Mouse (Mus musculus) layer of hippocampus, adult 9-11 months (tissue): ENCODE results near the gene Upp2.

Experiments used
- DNase-seq: peaks from one replicate; pipeline ENCODE4 v3.0.0; 2022

The Upp2 gene

DNA sequence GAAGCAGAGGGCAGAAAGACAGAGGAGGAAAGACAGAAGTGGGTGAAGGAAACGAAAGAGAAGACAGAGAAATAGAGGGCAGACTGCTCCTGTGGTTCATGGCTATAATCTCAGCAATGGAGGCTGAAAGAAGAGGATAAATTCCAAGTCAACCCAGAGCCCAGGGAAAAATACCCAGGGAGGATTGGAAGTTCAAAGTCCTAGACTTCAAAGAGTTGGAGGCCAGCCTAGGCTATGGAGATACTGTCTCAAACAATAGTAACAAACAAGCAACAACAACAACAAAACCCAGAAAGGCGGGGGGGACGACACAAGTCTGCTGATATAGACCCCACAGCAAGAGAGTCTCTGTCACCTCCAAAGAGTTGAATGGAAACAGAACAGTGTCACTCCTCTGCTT, 14.8 kb upstream of the Upp2 start:
- DNase-seq, result no peak

DNA sequence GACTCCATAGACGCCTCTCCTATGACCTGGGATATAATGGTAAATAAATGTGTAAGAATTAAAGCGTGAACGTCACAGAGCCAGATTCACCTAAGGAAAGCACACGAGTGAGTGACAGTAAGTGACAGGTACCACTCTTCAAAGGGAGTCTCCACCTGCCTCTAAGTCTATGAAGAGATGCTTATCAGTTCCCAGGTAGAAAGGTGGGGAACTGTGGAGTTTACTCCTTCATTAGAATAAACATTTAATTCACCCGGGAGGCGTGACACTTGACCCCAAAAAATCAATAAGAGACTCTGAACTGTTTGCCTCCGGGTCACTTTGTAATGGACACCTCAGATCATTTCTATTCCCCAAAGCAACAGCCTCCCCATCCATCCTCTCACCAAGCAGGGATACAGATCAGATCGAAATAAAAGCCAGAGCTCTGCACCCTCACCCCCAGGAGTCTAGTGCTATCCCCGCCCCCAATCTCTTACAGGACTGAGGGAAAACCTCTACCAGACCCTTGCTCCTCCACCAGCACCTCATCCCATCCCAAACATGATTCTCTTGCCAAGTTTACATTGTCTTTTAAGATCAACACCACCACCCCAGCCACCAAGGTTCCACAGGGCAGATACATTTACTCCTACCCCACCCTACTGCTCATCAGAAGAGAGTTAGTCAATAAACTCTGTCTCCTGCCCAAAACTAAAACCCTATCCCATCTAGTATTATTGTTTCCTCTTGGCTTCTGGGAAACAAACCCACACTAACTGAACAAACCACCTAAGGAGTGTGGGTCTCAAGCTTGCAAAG, 9.9 kb upstream of the Upp2 start:
- no peak for DNase-seq

DNA sequence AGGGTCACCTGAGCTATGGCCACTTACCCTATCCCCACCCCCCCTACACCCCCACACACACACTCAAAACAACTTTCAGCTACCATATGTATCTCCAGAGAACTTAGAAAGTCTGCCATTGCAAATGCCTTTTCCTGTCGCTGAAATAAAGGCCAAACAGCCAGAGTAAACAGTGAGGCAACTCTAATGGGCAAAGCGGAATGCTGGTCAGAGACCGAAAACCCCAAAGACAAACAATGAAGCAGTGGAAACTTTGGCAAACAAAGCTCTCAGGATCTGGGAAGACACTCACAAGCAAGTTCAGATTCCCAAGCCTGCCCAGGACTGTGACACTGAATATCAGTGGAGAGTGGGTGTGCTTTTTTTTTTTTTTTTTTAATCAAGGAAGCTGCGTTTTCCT, 5.0 kb upstream of the Upp2 start:
- DNase-seq, result no peak

DNA sequence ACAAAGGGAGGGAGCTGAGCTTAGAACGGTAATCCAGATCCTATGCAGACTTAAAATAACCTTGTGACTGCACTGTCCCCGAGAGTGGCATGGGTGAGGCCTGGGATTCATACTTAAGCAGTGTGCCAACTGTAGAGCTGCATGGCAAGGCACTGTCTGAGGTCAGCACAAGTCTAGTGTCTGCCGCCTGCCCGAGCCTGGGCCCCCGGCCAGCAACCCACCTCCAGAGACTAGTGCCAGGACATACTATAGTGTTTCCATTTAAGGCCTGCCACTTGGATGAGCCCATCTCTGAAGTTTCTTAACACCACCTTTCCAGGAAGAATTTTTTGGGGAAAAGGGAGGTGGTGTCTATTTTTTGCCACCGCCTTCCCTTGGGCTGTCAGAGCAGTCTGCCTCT, 1.8 kb upstream of the Upp2 start:
- DNase-seq, result peak; percentile 29

DNA sequence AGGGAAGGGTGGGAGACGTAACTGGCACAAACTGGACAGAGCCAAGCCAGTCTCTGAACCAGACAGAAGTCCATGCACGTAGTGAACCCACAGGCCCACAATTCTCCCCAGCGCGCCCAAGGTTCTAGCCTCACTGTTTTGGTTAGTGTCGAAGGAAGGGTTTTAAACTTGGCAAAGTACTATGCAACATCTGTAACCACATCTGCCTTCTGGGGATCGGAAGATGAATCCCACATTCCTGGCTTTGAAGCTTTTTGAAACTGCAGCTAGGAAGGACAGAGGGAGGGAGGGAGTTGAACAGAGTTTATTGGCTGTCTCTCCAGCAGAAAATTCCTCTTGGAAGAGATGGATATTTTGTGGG, 1.1 kb upstream of the Upp2 start:
- no peak for DNase-seq

DNA sequence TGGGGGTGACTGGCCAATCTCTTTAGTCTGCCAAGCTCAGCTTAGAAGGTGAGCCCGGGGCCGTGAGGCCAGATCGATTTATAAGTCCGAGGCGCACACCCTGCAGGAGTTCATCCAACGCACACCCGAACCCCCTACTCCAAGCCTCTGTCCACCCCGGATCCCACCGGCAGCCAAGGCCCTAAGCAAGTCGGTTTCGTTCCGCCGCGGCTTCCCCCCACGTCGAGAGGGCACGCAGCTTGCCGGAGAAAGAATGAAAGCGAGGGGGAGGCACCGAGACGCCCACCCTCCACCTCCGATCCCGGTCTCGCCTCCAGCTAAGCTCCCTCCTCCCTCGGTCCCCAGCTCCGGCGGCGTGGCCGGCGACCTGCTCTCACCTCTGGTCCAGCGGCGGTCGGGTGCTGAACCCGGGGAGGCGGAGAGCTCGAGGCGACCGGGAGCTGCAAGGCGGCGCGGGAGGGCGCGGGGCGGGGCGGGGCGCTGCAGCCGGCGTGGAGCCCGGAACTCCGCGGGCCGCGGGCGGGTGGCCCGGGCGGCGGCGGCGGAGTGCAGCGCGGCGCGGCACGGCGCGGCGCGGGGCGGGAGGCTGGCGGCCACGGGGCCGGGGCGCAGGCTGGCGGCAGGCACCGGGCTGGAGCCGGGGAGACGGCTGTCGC, 560 bp upstream of the Upp2 start:
- peak; percentile 42 for DNase-seq

DNA sequence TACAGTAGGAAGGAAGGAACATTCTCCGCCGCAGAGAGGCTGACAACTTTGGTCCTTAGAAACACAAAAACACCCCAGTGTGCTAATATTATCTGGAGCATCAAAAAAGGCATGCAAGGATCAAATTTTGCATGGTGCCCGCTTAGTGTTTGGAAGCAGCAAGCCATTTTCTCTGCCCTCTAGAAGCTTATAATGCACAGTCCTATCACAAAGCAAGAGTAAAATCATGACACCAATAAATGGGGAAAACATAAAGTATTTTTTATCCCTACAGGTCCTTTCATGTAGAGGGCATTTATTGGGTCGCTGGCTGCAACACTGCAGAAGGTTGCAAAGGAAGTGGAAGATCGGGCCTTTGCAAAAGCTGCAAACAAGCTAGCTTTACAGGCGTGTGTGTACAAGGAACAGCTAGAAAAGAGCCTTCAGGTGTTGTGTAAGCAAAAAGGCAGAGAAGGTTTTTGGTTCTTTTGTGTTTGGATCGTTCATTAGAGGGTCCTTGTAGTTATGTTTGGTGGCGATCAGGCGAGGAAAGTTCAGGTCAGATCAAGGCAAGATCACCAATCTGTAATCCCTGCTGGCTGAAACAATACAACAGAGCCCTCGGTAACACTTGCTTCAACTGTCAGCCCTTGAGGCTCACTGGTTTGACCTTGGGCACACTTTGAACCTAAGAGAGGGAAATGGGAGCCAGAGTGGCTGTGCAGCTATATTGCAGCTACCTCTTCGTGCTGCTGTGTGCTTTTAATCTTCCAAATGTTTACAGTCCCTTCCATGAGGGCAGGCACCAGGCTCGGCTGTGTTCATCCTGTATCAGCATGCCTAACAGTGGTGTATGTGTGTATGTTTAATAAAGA, 995 bp downstream of the Upp2 start:
- no peak for DNase-seq

DNA sequence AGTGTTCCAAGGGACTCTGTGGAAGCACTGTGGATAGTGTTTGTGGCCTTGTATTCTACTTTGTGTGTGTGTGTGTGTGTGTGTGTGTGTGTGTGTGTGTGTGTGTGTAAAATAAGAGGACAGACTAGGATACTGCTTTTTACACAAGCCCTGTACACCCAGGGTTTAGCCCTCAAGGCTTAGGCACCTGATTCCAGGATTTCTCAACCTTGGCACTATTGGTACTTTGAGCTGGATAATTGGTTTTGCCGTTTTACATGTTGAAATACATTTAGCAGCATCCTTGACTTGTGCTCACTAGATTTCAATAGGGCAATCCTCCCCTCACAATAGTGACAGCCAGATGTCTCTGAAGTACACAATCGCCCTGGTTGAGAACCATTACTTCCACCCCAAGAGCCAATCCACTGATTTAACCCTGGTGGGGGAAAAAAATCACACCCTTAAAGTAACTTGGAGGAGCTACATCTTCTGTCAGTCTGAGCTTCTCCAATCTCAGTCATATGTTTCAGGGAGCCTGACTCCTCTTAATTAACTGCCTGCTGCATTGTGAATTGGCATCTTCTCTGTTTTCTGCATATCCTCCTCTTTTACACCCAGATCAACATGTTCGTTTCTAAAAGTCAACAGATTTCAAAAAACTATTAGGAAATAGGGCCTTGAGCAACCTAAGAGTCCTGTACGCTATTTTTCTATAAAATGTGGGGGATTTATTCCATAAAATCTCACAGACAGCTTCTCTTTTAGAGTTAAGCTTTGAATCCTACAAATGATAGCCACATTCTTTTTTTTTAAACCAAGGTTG, 1.9 kb downstream of the Upp2 start:
- DNase-seq, result no peak

DNA sequence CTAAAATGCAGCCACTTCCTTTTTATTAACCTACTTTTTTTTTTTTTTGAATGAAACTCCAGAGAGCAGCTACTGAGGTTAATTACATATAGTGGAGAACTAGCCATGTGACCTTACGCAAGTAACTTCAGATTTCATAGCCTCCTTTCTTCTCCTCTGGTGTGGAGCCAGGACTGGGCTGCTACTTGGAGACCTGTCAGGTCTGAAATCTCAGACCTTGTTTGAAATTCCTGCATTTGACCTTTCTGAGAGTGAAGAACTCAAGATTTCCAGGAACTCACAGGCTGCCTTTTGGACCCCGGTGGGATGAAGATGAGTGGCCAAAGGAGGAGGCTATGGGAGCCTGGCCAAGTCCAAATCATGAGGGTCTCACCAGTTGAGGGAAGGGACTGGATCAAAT, 7.1 kb downstream of the Upp2 start:
- no peak for DNase-seq

DNA sequence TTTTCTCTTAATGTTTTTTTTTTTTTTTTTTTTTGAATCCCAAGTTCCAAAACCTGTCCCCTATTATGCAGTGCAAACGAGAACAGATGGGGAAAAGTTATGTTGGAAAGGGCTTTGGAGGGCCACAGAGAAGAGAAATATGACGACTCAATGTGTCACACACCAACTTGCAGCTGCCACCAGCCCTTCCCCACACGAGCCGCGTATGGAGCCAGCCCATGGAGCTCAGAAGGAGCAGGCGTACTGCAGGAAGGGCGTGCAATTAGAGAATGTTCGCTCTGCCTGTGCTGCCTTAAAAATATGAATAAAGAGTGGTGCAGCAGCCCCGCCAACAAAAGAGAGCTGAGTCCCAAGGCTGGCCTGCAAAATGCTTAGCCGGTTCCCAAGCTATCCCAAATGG, 19.2 kb downstream of the Upp2 start:
- peak; percentile 91 for DNase-seq

DNA sequence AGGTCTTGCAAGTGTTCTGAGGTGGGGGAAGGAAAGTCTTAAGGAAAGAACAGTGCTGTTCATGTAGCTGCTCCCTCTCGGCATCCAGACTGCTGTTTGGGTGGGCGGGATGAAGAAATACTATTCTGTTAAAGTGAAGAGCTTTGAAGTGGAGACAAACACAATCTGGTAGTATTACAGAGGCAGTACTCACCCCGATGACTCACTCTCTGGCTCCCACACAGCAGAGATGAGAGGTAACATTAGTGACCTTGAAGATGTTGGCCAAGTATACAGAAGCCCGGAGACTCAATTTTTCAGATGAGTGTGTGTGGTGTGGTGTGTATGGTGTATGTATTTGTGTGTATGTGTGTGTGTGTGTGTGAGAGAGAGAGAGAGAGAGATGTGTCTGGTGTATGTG, 22.5 kb downstream of the Upp2 start:
- DNase-seq, result peak; percentile 77

DNA sequence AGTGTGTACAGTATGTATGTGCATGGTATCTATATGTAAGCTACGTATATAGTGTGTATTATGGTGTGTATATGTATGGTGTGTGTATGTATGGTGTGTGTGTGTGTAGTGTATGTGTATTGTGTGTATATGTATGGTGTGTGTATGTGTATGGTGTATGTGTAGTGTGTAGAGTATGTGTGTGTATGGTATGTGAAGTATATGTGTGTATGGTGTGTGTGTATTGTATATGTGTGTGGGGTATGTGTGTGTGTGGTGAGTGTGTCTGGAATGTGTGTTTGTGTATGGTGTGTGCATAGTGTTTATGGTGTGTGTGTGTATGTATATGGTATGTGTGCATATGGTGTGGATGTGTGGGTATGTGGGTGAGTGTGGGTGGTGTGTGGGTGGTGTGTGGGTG, 23.0 kb downstream of the Upp2 start:
- no peak for DNase-seq

DNA sequence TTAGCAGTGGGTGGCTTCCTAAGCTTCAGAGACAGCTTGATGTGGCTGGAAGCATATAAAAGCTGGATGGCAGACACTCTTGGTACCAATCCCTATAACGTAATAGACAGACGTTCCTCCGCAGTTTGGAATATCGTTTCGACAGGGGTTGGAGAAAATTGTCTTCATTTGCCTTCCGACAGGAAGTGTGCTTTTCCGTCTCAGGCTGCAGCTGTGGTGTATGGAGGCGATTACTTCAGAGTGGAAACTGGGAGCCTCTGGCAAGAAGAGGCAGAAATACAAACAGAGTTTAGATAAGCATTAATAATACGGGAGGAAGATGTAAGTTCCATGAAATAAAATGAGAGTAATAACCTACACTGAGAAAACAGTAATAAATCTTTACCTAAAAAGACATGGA, 28.3 kb downstream of the Upp2 start:
- DNase-seq, result no peak

DNA sequence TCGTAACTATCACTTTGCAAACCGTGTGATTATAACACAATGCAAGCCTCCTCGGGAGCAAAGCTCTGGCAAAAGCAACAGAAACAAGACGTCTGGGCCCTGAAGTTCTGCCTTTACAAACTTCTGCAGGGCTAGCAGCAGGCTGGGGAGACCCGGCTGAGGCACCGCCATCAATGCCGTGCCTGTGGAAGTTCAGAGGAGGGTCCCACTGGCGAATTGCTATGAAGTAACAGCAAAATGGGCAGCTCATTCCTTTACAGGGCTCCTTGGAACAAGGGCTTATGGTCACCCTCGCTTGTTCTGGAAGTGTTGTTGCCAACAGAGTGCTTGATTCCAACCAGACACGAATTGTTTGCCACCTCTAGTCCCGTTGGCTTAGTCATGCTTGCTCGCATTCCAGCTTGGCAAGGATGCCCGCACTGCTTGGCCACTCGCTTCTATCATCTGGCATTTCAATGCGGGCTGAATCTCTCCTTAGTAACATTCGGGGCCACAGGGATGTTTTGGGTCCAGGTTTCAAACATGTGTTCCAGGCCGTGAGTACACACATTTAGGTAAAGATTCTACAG, 29.8 kb downstream of the Upp2 start:
- peak; percentile 58 for DNase-seq

DNA sequence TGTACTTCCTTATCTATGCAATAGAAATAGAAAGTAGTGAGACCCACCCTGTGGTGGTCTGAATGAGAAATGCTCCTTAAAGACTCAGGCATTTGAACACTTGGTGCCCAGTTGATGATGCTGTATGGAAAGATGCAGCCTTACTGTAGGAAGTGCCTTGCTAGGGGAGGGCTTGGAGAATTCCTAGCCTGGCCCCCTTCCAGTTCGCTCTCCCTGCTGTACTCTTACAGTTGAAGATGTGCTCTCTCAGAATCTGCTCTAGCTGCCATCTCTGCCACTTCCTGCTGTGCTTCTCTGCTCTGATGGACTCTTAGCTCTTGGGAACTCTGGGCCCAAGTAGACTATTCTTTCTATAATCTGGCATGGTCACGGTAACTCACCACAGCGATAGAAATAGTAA, 30.5 kb downstream of the Upp2 start:
- no peak for DNase-seq

DNA sequence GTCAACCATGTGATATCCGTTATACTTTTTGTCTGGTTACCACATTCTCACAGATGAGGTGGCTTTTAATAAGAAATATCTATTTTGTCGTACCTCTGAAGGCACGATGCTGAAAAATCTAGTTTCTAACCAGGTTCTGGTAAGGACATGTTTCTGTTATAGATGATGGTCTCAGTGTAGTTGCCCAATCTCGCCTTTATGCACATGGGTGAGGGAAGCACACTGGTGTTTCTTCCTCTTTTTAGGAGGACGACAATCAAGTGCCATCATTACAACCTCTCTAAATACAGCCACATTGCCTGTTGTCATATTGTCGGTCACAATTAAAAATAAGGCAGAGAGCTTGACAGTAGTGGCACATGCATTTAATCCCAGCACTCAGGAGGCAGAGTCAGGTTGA, 32.5 kb downstream of the Upp2 start:
- no peak for DNase-seq

DNA sequence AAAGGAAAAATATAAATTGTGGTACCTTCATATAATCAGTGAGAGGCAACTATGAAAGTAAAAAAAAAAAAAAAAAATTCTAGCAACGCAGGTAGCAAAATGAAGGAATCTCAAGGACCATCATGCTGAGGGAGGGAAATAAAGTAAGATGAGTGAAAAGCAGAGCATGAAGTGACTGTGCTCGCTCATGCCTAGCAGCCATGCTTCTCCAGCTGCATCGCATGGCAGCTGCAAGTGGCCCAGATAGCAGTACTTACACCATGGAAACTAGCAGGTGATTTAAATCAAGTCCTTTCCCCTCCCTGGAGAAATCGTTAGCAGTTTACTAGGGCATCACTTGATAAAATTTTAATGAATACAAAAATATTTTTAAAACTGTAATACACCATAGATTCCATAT, 34.3 kb downstream of the Upp2 start:
- DNase-seq, result no peak

DNA sequence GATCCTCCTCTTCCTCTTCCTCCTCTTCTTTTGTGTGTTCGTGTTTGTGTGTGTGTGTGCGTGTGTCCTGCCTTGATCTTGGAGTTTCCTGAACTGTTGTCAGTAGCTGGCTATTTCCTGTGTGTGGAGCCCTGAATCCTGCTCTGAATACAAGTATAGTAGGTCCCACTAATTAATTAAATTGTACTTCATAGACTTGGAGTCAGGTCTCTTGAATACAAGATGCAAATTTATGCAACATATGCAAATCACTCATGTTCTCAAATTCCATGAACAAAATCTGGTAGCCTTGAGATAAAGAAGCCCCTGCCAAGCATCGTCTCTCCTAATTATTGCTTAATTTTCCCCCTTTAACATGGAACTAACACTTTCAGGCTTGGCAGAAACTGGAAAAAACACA, 36.3 kb downstream of the Upp2 start:
- DNase-seq, result no peak

DNA sequence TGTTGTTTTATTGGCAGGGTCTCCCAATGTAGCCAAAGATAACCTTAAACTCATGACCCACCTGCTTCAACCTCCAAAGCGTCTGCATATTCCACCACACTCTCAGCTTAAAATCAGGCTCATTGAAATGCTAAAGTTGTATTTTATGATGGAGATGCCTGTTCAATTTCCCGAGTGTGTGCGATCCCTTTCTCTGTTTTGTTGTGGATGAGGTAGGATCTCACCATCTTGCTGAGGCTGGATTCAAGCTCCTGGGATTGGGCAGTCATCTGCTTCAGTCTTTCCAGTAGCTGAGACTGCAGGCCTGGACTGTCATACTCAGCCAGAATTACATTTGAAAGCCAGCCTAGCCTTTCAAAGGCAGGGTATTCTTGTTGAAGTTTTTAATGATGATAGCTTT, 37.7 kb downstream of the Upp2 start:
- no peak for DNase-seq

DNA sequence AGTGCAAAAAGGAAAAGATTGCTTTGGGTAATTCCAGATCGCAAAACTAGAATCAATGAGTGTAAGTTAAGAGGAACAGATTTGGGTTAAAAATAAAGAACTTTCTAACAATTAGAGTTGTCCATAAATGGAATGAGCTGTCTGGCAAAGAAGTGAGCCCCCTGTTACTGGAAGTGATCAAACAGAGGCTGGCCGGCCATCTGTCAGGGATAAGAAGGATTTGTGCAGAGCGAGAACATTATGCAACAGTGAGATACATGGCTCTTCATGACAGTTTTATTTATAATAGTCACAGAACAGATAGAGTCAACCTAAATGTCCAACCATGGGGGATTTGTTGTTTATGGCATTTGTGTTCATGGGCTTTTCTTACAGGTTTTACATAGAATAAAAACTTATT, 46.6 kb downstream of the Upp2 start:
- peak; percentile 89 for DNase-seq

DNA sequence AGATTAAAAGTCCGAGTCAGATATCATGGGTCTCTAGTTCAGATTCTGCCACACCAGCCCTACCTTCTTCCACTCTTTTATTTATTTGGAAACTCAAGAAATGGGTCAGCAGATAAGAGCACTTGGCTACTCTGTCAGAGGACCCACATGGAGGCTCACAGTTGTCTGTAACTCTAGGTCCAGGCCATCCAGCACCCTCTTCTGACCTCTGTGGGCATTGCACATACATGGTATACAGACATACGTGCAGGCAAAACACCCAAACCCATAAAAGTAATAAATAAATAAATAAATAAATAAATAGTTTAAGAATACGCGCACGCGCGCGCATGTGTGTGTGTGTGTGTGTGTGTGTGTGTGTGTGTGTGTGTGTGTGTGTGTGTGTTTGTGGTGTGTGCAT, 47.8 kb downstream of the Upp2 start:
- no peak for DNase-seq

DNA sequence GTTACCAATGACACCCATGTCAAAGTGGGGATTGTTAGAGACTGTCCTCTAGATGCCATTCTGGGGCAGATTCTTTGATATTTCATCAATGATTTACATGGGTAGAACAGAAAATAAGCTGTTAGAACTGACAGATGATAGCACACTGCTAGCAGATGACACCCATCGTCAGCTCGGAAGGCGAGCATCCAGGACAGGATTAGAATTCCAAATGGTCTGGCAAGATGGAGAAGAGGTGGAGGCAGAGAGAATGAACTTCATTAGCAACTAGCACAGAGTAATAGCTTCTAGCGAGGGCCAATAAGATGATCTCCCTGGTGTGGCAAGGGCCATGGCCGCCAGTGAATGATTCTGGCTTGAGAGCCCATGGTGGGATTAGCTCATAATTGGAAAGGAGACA, 48.7 kb downstream of the Upp2 start:
- DNase-seq, result peak; percentile 83

DNA sequence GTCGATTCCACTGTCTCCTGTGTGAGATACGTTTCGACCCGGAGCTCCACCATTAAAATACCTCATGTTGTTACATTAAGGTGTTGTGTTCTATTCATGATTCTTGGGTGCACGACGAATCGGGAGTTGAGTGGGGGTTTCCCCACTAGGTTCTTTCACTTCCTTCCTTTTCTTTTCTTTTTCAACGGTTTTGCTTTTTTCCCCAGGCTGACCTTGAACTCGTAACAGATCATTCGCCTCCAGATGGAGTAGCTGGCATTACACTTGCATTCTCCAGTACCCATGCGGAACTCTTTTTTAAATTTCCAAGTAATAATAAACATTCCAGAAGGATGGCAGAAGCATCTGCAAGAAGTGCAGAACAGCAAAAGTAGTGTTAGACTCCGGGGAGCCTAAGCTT, 58.1 kb downstream of the Upp2 start:
- DNase-seq, result no peak
